Mouse (Mus musculus): ENCODE measurements around the gene Colca2. TPM values are rescaled to one million over a fixed set of nuclear protein-coding genes. Genes with fewer than 3 reads are reported as not detected.

Colca2 gene
- total RNA-seq (2021), result under 1 TPM; 0.65 to 0.91 TPM

- peak; percentile 42 to 47 for DNase-seq
These were observed at the start of gene Colca2 for GRCm38 (mm10) chr9:51278500-51279381. Colca2 (minus strand) TSS chr9:51278569.

DNA sequence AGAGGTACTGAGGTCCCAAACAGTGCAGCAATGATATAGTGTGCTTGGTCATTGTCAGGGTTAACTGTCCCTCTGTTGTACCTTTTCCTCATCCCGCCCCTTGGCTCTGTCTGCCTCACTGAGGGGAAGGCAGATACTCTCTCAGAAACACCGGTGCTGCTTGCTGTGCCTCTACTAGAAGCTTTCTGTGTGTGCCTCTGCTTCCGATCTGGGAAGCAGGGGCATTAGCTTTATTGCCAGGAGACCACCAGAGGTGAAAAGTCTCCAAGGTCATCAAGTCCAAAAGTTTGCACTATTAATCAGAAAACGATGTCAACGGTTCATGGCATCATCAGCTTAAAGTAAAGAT, 49.2 kb upstream of the Colca2 start:
- no peak for DNase-seq

GRCm38 (mm10) chr9:51326619-51327554, 48.5 kb upstream of the Colca2 start:
- no peak for DNase-seq

DNA sequence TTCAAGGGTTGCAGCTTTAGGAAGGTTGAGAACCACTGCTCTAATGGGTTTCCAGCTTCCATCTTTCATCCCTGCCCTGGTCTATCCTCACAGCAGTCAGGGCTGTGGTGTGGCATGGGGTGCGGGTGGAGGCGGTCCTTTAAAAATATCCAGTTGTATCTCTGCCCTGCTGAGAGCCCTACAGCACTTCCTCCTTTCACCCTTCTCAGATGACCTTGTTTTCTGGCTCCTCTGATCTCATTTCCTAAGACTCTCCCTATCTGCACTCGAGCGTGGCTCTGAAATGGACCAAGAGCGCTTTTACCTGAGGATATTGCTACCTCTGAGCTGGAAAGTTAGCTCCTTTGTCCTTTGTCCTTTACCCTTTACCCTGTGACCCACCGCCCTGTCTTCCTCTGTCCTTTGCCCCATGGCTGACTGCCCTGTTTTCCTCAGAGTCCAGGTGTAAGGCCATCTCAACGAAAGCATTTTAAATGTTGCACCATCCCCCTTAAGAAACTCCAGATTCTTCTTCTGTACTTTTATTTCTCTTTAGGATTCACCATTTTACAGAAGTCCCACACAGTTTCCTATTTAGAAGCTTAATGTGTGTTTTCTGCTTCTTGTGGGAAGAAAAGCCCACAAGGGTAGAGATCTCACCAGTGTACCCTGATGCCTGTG, 46.2 kb upstream of the Colca2 start:
- DNase-seq, result no peak

- no peak for DNase-seq
These were observed 41.7 kb upstream of the Colca2 start for GRCm38 (mm10) chr9:51320096-51320495.

GRCm38 (mm10) chr9:51318246-51318645, 39.9 kb upstream of the Colca2 start:
- DNase-seq, result no peak

DNA sequence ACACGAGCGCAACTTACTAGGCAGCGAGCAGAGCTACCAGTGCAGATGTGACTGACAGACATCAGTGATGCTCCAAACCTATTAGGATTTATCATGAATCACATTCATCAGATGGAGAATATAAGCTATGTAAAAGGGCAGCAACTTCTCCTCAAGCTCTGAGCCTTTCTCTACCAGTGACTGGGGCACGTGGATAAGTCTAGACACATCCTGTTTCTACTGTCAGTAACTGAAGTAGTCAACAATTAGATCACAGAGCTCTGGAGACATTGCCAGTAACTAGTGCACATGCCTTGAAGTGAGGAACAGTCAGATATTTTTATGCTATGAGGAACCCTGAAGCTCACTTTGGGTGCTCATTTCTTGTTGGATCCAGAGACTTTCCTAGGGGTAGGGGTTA, 39.0 kb upstream of the Colca2 start:
- DNase-seq, result no peak

DNA sequence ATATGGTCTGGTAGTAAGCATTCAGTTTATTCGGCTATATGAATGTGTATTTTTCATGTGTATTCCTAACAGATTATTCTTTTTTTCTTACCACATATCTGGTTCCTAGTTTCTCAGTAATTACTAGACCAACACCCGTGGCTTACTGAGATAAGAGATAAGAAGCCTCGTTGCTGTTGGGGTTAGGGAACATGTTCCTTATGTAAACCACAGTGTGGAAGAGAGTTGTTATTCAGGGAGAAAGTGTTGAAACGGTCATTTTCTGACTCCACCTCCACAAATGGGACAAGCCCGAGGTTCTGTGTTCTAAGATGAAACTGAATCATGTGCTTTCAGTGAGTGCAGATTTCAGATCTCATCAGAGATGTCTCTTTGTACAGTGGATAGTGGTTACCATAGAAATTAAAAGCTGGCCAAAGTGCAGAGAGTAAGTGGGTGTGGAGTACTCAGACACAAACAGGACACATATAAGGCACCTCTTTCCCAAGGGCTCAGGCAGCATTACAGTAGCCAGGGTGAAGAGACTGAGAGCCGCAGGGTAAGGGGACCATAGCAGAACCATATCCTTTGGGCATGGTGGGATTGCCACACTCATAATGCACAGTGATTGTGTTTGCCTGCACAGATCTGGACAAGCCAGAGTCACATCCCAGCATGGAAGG, 37.2 kb upstream of the Colca2 start:
- no peak for DNase-seq

DNA sequence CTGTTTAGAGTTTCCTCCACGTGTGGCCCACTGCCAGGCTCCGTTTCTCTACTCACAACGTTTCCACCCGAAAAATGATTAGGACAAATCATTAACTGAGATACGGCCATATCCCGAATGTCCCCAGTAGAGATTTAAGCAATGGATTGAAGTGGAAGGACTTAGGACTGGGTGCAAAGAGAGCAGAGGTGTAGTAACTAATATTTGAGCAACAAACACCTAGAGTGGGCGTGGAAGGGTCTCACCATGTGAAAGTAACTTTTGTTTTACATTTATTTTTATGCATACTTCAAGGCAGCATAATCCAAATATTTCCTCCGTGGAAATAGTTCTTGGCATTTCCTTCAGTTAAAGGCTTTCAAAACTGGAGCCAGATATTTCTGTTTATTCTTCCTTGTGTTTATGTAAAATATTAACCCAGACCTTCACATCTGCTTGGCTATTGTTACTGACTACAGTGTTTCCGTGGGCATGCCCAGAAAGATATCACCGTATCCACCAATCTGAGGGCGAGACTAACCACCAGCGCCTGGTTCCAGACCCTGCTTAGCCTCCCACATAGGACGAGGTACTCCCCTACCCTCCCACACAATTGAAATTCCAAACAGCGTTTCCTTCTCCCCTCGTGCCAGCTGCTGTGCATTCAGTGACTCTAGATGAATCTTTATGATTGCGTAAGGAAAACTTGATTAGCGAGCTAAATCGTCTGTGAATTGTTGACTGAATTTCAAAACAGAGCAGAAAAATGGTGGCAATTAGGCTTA, 34.4 kb upstream of the Colca2 start:
- no peak for DNase-seq

GRCm38 (mm10) chr9:51310515-51310914, 32.1 kb upstream of the Colca2 start:
- no peak for DNase-seq

- no peak for DNase-seq
These were observed 28.0 kb upstream of the Colca2 start for GRCm38 (mm10) chr9:51306351-51306750.

DNA sequence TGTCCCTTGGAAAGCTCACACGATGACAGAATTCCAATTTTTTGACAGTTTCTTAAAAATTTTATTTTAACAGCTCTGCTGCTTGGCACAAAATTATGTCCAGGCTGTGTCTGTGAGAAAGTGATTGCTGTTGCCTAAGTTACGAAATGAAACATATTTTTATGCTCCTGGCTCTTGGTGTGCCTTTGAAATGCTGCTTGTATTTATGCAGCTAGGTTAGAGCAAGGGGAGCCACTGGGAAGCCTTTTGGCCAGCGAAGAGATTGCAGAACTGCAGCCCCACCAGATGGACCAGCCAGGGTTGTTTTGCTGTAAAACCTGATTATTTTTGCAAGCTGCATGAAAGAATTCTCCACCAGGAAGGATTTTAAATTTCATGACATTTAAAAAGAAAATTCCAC, 26.8 kb upstream of the Colca2 start:
- DNase-seq, result peak; percentile 48 to 60

GRCm38 (mm10) chr9:51303980-51304379, 25.6 kb upstream of the Colca2 start:
- DNase-seq, result no peak

DNA sequence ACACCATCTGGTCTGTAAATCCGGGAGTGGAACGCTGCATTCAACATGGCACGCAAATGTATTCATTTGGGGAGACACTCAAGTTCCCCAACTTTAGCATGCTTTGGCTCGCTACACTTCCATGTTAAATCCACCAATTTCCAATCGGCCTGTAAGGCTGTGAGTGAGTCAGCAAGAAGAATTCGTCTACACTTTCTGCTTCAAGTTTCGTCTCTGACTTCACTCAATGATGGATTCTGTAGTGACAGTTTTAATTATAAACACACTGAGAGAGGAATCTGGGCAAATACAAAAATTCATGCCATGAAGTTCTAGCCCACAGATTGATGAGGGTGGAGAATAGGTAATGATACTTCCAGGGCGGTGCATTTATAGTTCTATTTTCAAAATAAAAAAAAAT, 15.2 kb upstream of the Colca2 start:
- no peak for DNase-seq

DNA sequence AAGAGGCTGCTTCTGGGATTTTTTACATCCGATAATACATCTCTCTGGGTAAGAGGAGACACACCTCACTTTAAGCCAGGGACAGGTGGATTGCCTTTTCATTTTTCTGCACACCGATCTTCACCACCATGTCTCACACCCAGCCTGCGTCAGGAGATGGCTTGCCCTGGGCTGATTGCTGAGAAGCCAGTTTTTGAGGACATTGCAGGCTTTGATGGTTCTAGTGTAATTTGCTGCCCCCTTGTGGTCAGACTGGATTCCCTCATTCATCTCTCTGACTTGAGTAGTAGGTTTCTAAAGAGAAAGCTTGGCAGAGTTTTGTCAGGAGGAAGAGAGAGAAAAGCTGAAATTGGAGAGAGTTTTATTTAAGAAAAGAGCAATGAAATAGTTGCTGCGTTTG, 14.3 kb upstream of the Colca2 start:
- DNase-seq, result peak; percentile 46 to 74

GRCm38 (mm10) chr9:51290980-51291379, 12.6 kb upstream of the Colca2 start:
- DNase-seq, result no peak

DNA sequence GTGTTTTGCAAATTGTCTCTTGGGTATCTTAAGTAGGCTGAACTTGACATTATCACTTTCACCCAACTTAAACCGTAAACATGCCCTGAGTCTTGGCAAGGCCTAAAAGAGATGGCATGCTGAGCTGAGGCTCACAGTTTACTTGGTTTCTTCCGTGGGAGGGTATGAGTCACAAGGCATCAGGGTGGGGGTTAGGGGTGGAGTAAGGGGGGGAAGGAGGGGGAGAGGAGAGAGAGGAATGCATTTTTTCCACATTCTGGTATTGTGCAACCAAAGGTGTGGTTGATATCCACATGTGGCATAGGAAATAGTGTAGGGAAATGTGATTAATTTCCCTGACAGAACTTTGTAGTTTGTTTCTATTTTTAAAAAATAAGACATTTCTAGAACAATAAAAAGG, 7.7 kb upstream of the Colca2 start:
- DNase-seq, result no peak

GRCm38 (mm10) chr9:51277834-51278498, 403 bp downstream of the Colca2 start:
- DNase-seq, result no peak

GRCm38 (mm10) chr9:51274678-51275077, 3.7 kb downstream of the Colca2 start:
- DNase-seq, result no peak

DNA sequence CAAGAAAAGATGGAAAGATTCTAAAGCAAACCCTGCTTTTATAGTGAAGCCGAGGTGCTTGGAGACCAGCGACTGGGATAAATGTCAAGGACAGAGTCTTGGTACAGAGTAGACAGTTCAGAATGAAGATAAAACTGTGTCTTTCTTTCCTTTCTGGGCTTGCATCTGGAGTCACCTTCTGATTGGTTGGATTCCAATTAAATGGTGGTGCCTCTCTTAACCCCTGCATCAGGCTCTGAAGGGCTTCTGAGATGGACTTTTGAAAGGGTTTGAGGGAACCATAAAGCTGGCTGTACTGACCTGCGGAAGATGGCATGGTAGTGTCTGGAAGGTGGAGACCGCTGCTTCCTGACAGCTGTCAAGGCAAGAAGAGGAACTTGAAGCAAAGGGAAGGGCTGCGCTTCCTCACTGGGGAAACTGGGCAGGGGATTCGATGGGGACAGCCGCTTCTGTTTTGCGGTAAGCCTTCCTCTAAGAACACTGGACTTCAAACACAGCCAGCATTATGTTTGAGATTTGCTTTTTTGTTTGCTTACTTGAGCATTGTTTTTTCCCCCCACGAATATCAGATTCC, 4.7 kb downstream of the Colca2 start:
- no peak for DNase-seq

- DNase-seq, result no peak
These were observed 6.3 kb downstream of the Colca2 start for GRCm38 (mm10) chr9:51272102-51272501.
